Mouse (Mus musculus) adrenal gland, postnatal 10 days (tissue): ENCODE measurements around the gene Macrod2. TPM values are rescaled to one million over a fixed set of nuclear protein-coding genes. Genes with fewer than 3 reads are reported as not detected.
"Not testable (repeated sequence)": the region's sequence is repeated elsewhere in the genome, so short reads cannot be mapped to it uniquely, and the experiment has no call there.

Source experiments
- DNase-seq: peaks from one replicate; pipeline ENCODE4 v3.0.0; 2021; ENCODE audit warnings: mixed read lengths
- total RNA-seq, 2 experiments: library from RNA; stranded (reverse); gene quantifications; 2 replicates each; pipeline ENCODE4 v1.2.3; 2021

Macrod2 gene
- total RNA-seq, 2 experiments from 2014 or later = 7.9 to 9.5 TPM

DNA sequence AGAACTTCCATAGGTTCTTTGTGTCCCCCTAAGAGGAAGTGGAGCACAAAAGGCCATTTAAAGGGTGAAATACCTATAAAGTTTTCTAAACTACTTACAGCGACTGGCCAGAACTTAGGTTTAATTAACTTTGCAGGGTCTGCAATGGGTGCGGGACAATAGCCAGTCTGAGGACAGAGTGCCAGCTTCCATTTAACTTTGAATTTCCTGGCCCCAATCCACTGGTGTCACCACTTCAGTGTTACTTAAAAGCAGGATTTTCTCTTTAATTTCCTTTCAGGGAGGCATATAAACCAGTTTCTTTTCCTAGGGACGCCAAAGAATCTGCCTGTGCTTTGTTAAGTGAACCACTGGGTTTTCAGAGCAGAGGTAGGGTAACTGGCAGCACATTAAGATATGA is 303.5 kb downstream of the Macrod2 start:
- peak; percentile 5 for DNase-seq

DNA sequence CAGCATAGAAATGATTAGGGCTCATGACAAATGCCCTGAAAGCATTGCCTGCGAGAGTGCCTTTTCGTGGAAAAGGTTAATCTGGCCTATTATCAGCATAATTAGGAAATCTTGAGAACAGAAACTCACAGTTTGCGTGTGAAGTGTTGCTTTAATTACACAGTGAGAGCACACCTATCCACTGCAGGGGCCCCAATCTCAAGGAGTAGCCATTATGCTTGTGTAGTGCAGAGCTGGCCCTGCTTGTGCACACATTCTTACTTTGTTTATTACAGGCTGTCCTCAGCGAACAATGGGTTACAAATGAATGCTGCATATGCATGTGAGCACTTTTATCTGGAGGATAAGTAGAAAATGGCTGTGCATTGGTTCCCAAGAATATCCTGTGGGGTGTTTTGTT is 308.3 kb downstream of the Macrod2 start:
- no peak for DNase-seq

DNA sequence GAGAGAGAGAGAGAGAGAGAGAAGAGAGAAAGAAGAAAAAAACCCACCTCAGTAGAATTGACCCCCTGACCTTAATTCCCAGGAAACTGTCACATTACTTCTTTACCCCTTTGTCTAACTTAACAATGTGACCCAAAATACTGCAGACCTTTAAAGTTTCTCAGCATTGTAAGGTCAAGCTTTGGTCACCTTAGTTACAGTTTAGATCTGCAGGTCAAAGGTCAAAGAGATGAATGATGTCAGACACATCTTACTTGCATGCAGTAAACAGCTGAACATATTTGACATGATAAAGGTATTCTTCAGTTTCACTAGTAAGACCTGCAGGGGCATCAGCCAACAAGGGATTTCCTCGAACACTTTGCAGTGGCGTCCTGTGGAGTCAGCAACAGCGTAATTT is 309.0 kb downstream of the Macrod2 start:
- no peak for DNase-seq

DNA sequence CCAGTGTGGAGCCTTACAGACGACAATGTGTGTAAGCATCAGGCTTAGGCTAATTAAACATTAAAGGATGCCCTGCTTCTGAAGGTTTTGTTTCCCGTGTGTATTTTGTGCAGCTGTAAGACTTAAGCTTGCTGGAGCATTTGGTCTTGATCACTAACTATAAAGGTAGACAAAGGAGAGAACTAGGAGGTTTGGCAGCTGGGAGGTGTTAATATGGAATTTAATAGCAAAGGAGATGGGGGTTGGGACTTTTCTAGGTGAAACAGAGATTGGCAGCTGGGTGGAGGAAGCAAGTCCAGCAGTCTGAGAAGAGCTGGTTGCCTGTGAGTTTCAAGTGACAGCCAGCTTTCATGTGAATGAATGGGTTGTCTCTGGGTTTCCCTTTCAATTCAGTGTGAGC is 310.2 kb downstream of the Macrod2 start:
- DNase-seq = no peak

DNA sequence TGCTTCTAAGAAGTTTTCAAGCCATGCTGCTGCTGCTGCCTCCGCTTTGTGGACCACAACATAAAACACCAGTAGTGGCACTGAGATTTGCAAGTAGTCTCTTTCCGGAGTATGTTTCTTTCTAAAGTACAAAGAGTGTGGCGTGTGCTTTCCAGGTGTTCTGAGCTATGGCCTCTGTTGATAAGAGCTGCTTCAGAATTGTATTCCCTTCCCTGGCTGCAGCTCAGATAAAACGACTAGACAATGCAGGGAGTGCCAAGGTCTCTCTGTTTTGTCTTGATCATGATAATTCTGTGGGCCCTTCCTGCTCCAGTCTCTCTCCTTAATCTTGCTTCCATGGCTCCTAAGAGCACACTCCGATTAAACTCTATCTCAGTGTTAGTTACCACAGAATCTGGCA is 312.4 kb downstream of the Macrod2 start:
- no peak for DNase-seq

DNA sequence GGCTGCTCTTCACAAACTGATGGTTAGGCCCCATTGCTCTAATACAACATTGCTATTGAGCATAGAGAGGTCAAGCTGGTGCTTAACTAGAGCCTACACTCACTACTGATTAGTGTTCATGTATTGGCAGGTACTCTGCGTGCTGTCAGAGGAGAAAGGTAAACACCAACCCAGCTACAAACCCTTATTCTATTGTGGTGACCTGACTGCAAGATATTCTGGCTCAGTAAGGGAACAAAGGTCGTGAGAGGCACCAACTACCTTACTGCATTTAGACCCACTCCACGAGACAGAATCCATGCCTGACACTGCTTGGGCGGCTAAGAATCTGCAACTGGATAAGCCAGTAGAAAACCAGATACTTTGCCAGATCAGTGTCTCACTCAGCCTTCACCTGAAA is 320.7 kb downstream of the Macrod2 start:
- DNase-seq = no peak

DNA sequence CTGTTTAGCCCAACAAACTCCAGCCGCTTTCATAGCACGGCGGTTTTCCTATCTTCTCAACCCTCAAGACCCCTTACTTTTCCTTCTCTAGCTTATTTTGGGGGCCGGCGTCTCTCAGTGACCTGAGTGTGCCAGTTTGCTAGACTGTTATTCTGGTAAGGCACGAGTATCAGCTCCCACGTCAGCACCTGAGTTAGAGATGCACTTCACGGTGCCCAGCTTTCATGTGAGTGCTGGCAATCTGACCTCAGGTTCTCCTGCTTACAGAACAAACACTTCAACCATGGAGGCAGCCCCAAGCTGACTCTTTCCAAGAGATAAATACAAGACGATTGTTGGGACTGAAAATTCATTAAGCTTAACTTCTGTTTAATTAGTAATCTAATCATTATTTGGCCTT is 322.3 kb downstream of the Macrod2 start:
- DNase-seq = no peak

DNA sequence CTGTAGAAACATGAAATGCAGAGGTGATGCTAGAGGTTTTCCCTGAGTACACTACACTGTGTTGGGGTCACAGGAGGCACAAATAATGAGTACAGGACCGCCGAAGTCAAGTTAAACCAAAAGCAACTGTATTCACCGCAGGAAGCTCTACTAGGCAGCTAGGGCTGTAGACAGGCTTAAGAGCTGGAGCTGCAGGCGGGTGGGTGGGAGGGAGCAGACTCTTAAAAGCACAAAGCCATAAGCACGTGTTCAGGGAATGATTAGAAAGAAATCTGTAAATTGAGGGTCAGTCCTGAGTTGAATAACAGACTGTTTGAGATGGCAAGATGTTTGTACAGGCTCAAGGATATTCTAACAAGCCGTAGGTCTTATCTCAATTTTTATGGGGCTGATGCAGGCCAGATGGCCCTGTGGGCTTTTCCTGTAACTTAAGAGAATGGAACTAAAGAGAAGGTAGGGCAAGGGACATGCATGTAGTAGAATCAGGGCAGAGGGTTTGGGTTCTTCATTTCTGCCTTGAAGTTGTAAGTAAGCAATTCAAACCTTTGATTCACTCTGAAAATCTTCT is 337.6 kb downstream of the Macrod2 start:
- no peak for DNase-seq

DNA sequence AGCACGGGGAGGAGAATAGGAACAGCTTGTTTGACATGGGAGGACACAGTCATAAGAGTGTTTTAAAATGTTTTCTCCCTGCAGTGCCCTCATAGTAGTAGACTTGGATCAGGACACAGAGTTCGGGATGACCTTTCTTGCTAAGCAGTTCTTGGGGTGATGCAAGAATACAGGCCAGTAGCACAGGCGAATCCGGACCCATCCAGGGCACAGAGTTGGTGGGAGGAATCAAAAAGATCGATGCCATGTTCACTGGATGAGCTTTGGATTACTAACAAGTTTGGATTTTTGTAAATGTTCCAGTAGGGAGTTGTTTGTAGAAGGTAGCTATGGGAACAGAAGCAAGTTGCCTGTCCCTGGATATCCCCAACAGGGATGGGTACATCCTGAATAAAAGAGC is 345.4 kb downstream of the Macrod2 start:
- DNase-seq = no peak

DNA sequence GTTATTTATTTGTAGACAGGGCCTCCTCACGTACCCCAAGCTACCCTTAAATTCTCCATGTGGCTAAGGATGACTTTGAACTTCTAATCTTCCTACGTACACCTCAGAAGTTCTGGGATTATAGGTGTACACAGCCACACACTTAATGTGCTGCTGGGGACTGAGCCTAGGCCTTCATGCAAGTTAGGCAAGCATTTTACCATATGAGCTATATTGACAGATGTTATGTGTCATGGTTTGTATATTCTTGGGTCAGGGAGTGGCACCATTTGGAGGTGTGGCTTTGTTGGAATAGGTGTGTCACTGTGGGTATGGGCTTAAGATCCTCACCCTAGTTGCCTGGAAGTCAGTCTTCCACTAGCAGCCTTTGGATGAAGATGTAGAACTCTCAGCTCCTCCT is 347.8 kb downstream of the Macrod2 start:
- not testable (repeated sequence) for DNase-seq

DNA sequence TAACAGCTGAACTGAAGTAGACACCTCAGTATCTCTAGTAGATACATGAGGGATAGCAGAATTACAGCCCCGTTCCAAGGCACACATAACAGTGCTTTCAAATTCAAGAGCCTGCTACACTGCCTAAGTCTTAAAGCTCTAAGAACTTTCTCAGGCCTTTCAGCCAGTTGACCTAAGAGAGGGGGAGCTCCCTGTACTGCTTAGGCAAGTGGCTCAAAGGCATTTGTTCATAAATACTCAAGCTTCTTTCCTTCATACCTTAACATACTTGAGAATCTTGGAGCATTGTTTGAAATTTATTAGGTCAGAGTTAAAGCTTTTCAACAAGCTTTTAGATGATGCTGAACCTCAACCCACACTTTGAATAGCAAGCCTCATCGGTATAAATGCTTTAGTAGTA is 363.8 kb downstream of the Macrod2 start:
- DNase-seq = no peak

DNA sequence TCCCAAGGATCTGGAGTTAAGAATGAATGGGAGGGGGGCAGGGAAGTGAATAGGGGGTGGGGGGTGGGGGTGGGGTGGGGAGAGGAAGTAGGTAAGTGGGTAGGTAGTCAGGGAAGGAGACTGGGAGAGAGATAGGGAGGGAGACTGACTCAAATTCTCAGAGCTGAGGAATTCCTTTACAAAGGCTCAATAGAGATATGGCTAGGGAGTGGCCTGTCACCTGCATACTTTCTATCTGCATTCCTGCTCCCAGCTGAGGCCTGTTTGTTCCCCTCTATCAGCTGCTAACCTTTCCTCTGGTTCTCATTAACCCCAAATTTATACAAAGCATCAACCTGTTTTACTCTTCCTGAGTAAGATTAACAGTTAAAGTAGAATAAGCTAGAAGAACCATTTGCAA is 364.6 kb downstream of the Macrod2 start:
- DNase-seq = no peak

DNA sequence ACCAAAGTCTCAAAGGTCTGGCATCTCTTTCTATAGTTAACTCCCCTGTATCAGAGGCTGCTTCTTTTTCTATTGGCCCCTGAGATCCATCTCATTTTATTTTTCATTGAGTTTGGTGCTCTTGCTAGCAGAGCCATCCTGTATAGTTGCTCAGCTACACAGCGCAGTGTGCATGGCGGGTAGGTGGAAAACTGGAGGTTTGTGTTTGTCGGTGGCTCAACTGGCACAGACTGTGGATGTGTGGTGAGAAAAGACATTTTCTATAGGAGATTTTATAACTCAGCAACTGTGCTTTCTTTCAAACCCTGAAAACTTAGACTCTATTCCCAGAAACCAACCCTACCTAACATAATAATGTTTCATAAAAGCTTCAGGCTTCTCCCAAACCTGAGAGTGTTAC is 365.0 kb downstream of the Macrod2 start:
- DNase-seq = no peak

DNA sequence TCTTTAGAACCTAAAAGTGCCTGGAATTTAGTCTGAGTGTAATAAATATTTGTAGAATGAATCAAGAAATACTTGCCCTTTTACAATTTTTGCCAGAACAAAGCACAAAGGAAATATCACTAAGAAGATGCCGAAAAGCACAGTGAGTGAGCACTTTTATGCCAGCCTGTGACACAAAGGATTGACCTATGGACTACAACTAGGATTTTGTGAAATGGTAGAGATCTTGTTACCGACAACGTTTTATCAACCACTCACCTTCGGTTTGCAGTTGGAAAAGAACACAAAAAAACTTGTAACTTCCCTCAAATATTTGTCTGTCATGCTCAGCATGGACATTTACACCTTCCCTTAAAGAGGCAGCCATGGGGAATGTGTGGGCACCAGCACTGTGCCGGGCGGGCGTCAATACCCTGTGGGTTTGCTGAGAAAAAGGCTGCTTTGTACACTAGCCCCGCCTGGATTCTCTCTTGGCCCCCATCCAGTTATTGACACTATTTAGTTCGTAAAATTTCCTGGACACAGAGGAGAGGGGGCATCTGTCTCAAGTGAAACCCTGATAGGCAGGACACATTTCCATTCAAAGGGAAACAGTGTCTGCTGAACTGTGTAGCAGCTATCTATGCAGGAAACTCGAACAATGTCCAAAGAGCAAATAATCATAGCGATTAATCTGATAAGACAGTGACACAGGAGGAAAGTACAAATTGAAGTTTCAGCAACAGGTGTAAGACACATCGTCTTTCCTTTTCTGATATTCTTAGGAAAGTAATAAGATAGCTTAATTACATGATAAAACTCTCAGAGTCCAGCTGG is 368.2 kb downstream of the Macrod2 start:
- DNase-seq = no peak

DNA sequence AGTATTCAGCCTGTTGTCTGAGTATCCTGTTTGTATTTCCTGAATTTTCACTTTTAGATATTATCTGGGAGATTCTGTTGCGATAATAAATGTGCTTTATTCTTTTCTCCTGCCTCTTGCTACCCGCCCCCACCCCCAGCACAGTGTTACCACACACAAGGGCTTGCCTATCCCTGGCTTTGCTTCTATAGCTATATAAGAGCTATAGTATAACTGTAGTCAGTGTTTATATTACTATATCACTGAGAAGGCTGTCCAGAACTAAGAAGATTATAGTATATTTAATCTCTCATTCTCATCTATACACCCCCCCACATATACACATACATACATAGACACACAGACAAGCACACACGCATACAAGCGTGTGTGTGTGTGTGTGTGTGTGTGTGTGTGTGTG is 374.4 kb downstream of the Macrod2 start:
- no peak for DNase-seq

DNA sequence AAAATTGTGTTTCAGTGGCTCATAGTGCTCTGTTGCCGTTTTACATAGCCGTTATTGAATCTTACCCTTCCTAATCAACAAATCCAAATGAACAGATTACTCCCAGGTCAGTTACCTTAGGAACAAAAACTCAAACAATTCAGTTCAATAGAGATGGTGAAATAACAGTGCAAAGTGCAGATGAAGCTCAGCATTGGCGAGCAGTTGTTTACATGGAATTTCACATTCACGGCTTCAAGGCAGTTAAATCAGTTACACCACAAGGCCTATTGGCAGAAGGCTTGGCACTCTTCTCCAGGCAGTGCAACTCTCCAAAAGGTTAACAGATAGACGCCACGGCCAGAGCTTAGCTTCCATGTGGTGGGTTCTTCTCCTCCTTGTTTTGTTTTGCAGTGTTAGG is 377.7 kb downstream of the Macrod2 start:
- DNase-seq = no peak

DNA sequence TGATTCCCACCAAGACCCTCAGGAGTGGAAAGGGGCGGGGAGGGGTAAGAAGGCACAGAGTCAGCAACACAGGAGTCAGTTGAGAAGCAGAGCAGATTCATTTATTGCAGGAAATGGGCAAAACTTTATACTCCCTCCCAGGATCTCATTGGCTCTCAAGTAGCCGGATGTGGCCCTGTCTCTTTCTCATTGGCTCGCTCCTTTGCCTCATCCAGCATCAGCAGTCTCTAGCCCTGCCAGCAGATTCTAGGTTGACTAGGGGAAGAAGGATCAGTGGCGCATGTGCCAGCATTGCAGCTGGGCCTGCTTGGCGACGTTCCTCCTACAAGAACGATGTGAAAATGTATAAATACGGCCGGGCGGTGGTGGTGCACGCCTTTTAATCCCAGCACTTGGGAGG is 378.3 kb downstream of the Macrod2 start:
- DNase-seq = no peak

DNA sequence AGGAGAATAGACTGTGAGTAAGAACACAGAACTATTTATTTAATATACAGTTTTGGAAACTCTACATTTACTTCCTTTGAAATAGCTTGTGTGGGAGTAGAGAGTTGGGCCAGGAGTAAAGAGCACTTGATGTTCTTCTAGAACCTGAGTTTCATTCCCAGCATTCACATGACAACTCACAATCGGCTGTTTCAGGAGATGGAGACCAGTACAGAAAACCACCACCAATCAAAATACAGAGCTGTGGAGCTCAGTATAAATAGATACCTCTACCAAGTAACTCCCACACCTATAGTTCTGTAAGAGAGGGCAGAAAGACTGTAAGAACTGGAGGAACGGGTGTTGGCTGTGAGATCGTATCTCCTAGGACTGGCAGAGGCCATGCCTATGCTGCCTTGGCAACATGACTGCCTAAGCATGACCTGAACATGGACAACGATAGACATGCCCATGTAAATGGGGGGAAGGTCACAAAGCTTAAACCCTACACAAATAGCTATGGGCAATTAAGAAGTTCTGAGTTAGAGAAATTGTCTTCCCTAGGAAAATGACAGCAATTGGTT is 379.8 kb downstream of the Macrod2 start:
- no peak for DNase-seq

DNA sequence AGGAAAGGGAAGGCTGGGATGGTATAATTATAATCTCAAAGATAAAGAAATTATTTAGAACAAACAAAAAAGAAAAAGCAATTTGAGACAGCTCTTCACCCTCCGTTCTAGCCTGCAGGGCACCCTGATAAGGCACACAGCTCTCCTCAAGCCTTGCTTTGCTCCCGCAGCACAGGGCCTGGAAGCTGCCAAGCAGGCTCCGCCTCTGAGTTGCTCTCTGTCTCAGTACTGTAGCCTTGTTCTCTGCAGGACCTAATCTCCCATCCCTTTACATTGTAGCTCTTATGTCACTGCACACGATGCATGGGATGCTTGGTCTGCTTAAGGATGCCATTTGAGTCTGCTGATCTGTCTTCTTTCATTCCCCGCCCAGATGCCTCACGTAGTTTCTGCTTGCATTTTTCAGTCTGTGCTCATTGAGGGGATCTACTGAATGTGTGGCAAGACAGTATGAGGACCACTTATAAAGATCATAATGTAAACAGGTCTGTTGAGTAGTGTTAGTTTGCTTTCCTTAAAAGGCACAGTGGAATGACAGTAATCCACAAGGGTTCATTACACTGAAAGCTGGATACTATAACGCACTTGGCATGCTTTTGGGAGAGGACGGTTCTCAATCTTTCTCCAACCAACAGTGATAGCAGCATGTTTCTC is 380.5 kb downstream of the Macrod2 start:
- no peak for DNase-seq

DNA sequence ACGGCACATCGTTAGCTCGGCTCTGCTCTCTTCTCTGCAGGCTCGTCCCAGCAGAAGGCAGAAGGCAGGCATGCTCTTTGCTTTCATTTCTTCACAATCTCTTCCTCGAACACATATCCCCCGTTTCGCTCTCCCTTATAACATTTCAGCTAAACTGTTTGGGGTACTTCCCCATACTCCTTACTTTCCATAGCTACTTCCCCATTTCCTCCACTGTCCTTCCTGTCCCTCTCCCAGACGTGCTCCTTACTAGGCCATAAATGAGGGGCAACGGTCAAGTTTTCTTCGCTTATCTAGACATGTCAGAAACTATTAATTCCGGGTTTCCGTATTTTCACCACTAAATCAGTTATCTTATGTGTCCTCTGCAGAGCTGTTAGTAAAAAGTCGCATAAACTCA is 383.1 kb downstream of the Macrod2 start:
- DNase-seq = no peak

DNA sequence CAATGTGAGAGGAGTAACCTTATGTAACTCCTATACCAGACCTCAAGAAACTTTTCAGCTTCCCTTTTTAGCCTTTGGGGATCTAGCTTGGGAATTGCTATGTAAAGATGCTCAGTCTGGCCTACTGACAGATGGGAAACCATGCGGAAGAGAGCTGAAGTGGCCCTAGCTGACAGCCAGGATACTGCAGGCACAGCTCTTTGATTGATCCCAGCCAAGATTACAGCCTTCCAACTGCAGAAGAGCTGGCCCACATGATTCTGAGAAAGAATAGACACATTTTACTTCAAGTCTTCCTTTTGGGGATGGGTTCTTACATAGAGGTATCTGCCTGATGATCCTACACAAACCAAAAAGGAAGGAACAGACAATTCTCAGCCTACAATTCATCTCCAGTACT is 387.9 kb downstream of the Macrod2 start:
- no peak for DNase-seq

DNA sequence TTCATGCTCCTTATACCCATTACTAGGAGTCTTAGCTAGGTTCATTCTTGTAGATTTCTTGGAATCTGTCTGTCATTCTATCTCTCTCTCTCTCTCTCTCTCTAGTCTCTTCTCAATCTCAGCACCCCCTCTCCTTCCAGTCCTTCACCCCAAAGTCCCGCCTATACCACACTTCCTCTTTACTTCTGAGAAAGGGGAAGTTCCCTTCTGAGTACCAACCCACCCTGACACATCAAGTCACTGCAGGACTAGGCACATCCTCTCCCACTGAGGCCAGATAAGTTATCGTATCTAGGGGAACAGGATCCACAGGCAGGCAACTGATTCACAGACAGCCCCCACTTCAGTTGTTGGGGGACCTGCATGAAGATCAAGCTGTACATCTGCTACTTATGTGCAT is 389.5 kb downstream of the Macrod2 start:
- no peak for DNase-seq

DNA sequence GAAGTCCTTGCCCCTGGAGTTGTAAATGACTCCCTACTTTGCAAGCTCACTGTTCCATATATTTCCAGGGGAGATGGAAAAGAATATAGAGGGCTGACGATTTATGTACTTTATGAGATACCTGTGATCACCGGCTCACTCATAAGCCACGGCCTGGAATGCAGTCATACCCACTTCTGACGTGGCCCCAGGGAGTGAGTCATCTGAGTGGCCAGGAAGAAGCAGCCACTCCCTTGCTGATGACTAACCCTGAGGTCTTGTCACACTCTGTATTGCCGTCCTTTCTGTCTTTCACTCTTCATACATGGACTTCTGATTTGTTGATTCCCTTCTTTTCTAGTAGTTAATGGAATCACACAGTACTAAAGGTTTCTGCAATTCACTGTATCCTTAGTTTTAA is 395.3 kb downstream of the Macrod2 start:
- DNase-seq = peak; percentile 27
